Mouse (Mus musculus) C2C12 (cell line): ENCODE results near the gene Sh2d6.

ENCODE experiments used
- CEBPB ChIP-seq: IDR thresholded peaks from one replicate; pipeline ENCODE4 v1.6.1; 2011; ENCODE audit warnings: low read depth, mild to moderate bottlenecking, control low read depth, moderate library complexity
- CTCF ChIP-seq: IDR thresholded peaks from one replicate; pipeline ENCODE4 v1.5.1; 2011; ENCODE audit not compliant: control insufficient read depth, insufficient read depth, insufficient read length
- MYOD1 ChIP-seq: IDR thresholded peaks from one replicate; pipeline ENCODE4 v1.6.1; 2011; ENCODE audit warnings: low read depth; ENCODE audit not compliant: control insufficient read depth, insufficient read length

- no peak for TF ChIP-seq CEBPB
- no peak for TF ChIP-seq CTCF
- no peak for TF ChIP-seq MYOD1
These were observed 23.9 kb upstream of the Sh2d6 start for GRCm38 (mm10) chr6:72545377-72545776.
